Mouse (Mus musculus) natural killer cell, adult 2 months (primary cell): Measurements from ENCODE around the gene Pum2.
A peak's percentile ranks its signal among the peaks of the same experiment; 100 is the strongest.
"Not testable (repeated sequence)": the region's sequence is repeated elsewhere in the genome, so short reads cannot be mapped to it uniquely, and the experiment has no call there.

Experiments used
- DNase-seq, 2 experiments: peaks; one replicate each; pipeline ENCODE4 v3.0.0; 2022; ENCODE audit warnings: low spot score in 2 of 2

Gene Pum2

GRCm38 (mm10) chr12:8669421-8669820, 4.5 kb upstream of the Pum2 start:
- no peak for DNase-seq

GRCm38 (mm10) chr12:8669846-8670245, 4.1 kb upstream of the Pum2 start:
- no peak for DNase-seq

GRCm38 (mm10) chr12:8673121-8673973, 587 bp upstream of the Pum2 start:
- no peak for DNase-seq

GRCm38 (mm10) chr12:8674377-8674864, 487 bp downstream of the Pum2 start:
- peak; percentile 28 to 47 for DNase-seq

GRCm38 (mm10) chr12:8674891-8675341, 982 bp downstream of the Pum2 start:
- peak in 1 of 2 experiments; percentile 18 for DNase-seq

- DNase-seq: no peak
Observed at GRCm38 (mm10) chr12:8675361-8675760, 1.4 kb downstream of the Pum2 start.

GRCm38 (mm10) chr12:8676341-8676740, 2.4 kb downstream of the Pum2 start:
- DNase-seq: no peak

- no peak for DNase-seq
Observed at GRCm38 (mm10) chr12:8677926-8678325, 4.0 kb downstream of the Pum2 start.

- no peak for DNase-seq
Observed at GRCm38 (mm10) chr12:8684200-8684599, 10.3 kb downstream of the Pum2 start.

GRCm38 (mm10) chr12:8685036-8685435, 11.1 kb downstream of the Pum2 start:
- no peak for DNase-seq

GRCm38 (mm10) chr12:8689882-8690281, 15.9 kb downstream of the Pum2 start:
- not testable (repeated sequence) for DNase-seq

- peak; percentile 22 to 43 for DNase-seq
Observed at GRCm38 (mm10) chr12:8698895-8699294, 25.0 kb downstream of the Pum2 start.

- no peak for DNase-seq
Observed at GRCm38 (mm10) chr12:8703988-8704387, 30.1 kb downstream of the Pum2 start.

- no peak for DNase-seq
Observed at GRCm38 (mm10) chr12:8708876-8709275, 34.9 kb downstream of the Pum2 start.

GRCm38 (mm10) chr12:8712665-8713064, 38.7 kb downstream of the Pum2 start:
- no peak for DNase-seq

GRCm38 (mm10) chr12:8716093-8716492, 42.2 kb downstream of the Pum2 start:
- DNase-seq: no peak

- DNase-seq: no peak
Observed at GRCm38 (mm10) chr12:8726890-8727289, 53.0 kb downstream of the Pum2 start.

GRCm38 (mm10) chr12:8728739-8729138, 54.8 kb downstream of the Pum2 start:
- no peak for DNase-seq

GRCm38 (mm10) chr12:8753654-8754053, 79.7 kb downstream of the Pum2 start:
- DNase-seq: no peak

- DNase-seq: no peak
Observed at GRCm38 (mm10) chr12:8754116-8754515, 80.2 kb downstream of the Pum2 start.

GRCm38 (mm10) chr12:8758029-8758428, 84.1 kb downstream of the Pum2 start:
- no peak for DNase-seq

GRCm38 (mm10) chr12:8759115-8759514, 85.2 kb downstream of the Pum2 start:
- no peak for DNase-seq

- no peak for DNase-seq
Observed at GRCm38 (mm10) chr12:8759779-8760178, 85.8 kb downstream of the Pum2 start.
